Mouse (Mus musculus) inflammation-experienced regulatory T-cells, adult 6 months (primary cell): ENCODE results near the gene Arvcf. TPM values are rescaled to one million over a fixed set of nuclear protein-coding genes. Genes with fewer than 3 reads are reported as not detected.
A peak's percentile ranks its signal among the peaks of the same experiment; 100 is the strongest.

Source experiments
- ATAC-seq: one replicate; pipeline ENCODE4 v1.8.0; 2017
- polyA plus RNA-seq, 3 experiments: library from polyadenylated mRNA; unstranded; fragments of 100-300 nt; shearing (Covaris generic); gene quantifications; one replicate each; pipeline ENCODE4 v1.2.1; 2017

Gene Arvcf
- 1 to 10 TPM in 1 of 3 experiments, under 1 TPM in 2; 0.52 to 1.0 (median 0.66) TPM for polyA plus RNA-seq

- ATAC-seq = no peak
These were observed at the start of gene Arvcf, which contains the start of gene Tango2 for GRCm38 (mm10) chr16:18347931-18348600. Gene Arvcf, plus strand, starts transcription at chr16:18348182. Gene Tango2, minus strand, starts transcription at chr16:18348103.

GRCm38 (mm10) chr16:18308159-18308558, 39.8 kb upstream of the Arvcf start:
- no peak for ATAC-seq

- ATAC-seq = no peak
These were observed 29.0 kb upstream of the Arvcf start for GRCm38 (mm10) chr16:18318992-18319391.

- no peak for ATAC-seq
These were observed 26.5 kb upstream of the Arvcf start for GRCm38 (mm10) chr16:18321443-18321842.

- no peak for ATAC-seq
These were observed 24.5 kb upstream of the Arvcf start for GRCm38 (mm10) chr16:18323460-18323859.

- ATAC-seq = no peak
These were observed 24.0 kb upstream of the Arvcf start for GRCm38 (mm10) chr16:18324031-18324430.

- no peak for ATAC-seq
These were observed 22.2 kb upstream of the Arvcf start for GRCm38 (mm10) chr16:18325741-18326140.

- no peak for ATAC-seq
These were observed 20.0 kb upstream of the Arvcf start for GRCm38 (mm10) chr16:18327936-18328335.

GRCm38 (mm10) chr16:18328524-18328923, 19.5 kb upstream of the Arvcf start:
- ATAC-seq = no peak

GRCm38 (mm10) chr16:18333976-18334375, 14.0 kb upstream of the Arvcf start:
- no peak for ATAC-seq

- ATAC-seq = no peak
These were observed 12.0 kb upstream of the Arvcf start for GRCm38 (mm10) chr16:18335981-18336380.

- ATAC-seq = no peak
These were observed 10.7 kb upstream of the Arvcf start for GRCm38 (mm10) chr16:18337261-18337660.

- no peak for ATAC-seq
These were observed 8.1 kb upstream of the Arvcf start for GRCm38 (mm10) chr16:18339866-18340265.

GRCm38 (mm10) chr16:18341605-18342004, 6.4 kb upstream of the Arvcf start:
- no peak for ATAC-seq

GRCm38 (mm10) chr16:18342076-18342475, 5.9 kb upstream of the Arvcf start:
- ATAC-seq = no peak

- ATAC-seq = peak; percentile 6
These were observed 5.1 kb upstream of the Arvcf start for GRCm38 (mm10) chr16:18342650-18343570.

GRCm38 (mm10) chr16:18343778-18344177, 4.2 kb upstream of the Arvcf start:
- peak; percentile 97 for ATAC-seq

- peak; percentile 57 for ATAC-seq
These were observed 2.7 kb upstream of the Arvcf start for GRCm38 (mm10) chr16:18345243-18345642.

GRCm38 (mm10) chr16:18348601-18349175, 706 bp downstream of the Arvcf start:
- no peak for ATAC-seq

GRCm38 (mm10) chr16:18349761-18350325, 1.9 kb downstream of the Arvcf start:
- no peak for ATAC-seq

- no peak for ATAC-seq
These were observed 3.5 kb downstream of the Arvcf start for GRCm38 (mm10) chr16:18351313-18352055.

- no peak for ATAC-seq
These were observed 5.1 kb downstream of the Arvcf start for GRCm38 (mm10) chr16:18353106-18353505.
